Mouse (Mus musculus): Measurements from ENCODE around the gene Tbck. TPM values are rescaled to one million over a fixed set of nuclear protein-coding genes. Genes with fewer than 3 reads are reported as not detected.

Tbck gene
- total RNA-seq, 2 experiments from 2014 or later, result 33.7 to 35.2 TPM

- DNase-seq (ENCODE audit: extremely low spot score in 1 of 2, low spot score in 1 of 2), result no peak
These were observed 131.8 kb downstream of the Tbck start for GRCm38 (mm10) chr3:132815497-132816326.

- DNase-seq (ENCODE audit: extremely low spot score in 1 of 2, low spot score in 1 of 2), result no peak
These were observed 135.5 kb downstream of the Tbck start for GRCm38 (mm10) chr3:132819408-132819807.

GRCm38 (mm10) chr3:132831179-132831873 is 147.4 kb downstream of the Tbck start:
- no peak for DNase-seq (ENCODE audit: extremely low spot score in 1 of 2, low spot score in 1 of 2)

GRCm38 (mm10) chr3:132835118-132835794 is 151.3 kb downstream of the Tbck start:
- DNase-seq (ENCODE audit: extremely low spot score in 1 of 2, low spot score in 1 of 2), result no peak

- DNase-seq (ENCODE audit: extremely low spot score in 1 of 2, low spot score in 1 of 2), result no peak
These were observed 153.2 kb downstream of the Tbck start for GRCm38 (mm10) chr3:132837134-132837533.

- no peak for DNase-seq (ENCODE audit: extremely low spot score in 1 of 2, low spot score in 1 of 2)
These were observed 154.9 kb downstream of the Tbck start for GRCm38 (mm10) chr3:132838656-132839417.

- no peak for DNase-seq (ENCODE audit: extremely low spot score in 1 of 2, low spot score in 1 of 2)
These were observed 155.6 kb downstream of the Tbck start for GRCm38 (mm10) chr3:132839516-132839915.

GRCm38 (mm10) chr3:132842676-132843075 is 158.7 kb downstream of the Tbck start:
- no peak for DNase-seq (ENCODE audit: extremely low spot score in 1 of 2, low spot score in 1 of 2)

- no peak for DNase-seq (ENCODE audit: extremely low spot score in 1 of 2, low spot score in 1 of 2)
These were observed 165.7 kb downstream of the Tbck start for GRCm38 (mm10) chr3:132849669-132850068.

GRCm38 (mm10) chr3:132850431-132850830 is 166.5 kb downstream of the Tbck start:
- DNase-seq (ENCODE audit: extremely low spot score in 1 of 2, low spot score in 1 of 2), result no peak

- no peak for DNase-seq (ENCODE audit: extremely low spot score in 1 of 2, low spot score in 1 of 2)
These were observed 167.5 kb downstream of the Tbck start for GRCm38 (mm10) chr3:132851417-132851816.

GRCm38 (mm10) chr3:132851841-132852728 is 168.1 kb downstream of the Tbck start:
- no peak for DNase-seq (ENCODE audit: extremely low spot score in 1 of 2, low spot score in 1 of 2)

- DNase-seq (ENCODE audit: extremely low spot score in 1 of 2, low spot score in 1 of 2), result no peak
These were observed 170.3 kb downstream of the Tbck start for GRCm38 (mm10) chr3:132854271-132854670.

GRCm38 (mm10) chr3:132855458-132856212 is 171.7 kb downstream of the Tbck start:
- no peak for DNase-seq (ENCODE audit: extremely low spot score in 1 of 2, low spot score in 1 of 2)

- DNase-seq (ENCODE audit: extremely low spot score in 1 of 2, low spot score in 1 of 2), result no peak
These were observed 172.7 kb downstream of the Tbck start for GRCm38 (mm10) chr3:132856651-132857050.

GRCm38 (mm10) chr3:132858849-132859248 is 174.9 kb downstream of the Tbck start:
- DNase-seq (ENCODE audit: extremely low spot score in 1 of 2, low spot score in 1 of 2), result no peak

- no peak for DNase-seq (ENCODE audit: extremely low spot score in 1 of 2, low spot score in 1 of 2)
These were observed 175.6 kb downstream of the Tbck start for GRCm38 (mm10) chr3:132859573-132859972.

GRCm38 (mm10) chr3:132860796-132861195 is 176.9 kb downstream of the Tbck start:
- DNase-seq (ENCODE audit: extremely low spot score in 1 of 2, low spot score in 1 of 2), result no peak

GRCm38 (mm10) chr3:132863843-132864242 is 179.9 kb downstream of the Tbck start:
- DNase-seq (ENCODE audit: extremely low spot score in 1 of 2, low spot score in 1 of 2), result no peak

All from layer of hippocampus, postnatal 25 days (tissue).